Mouse (Mus musculus) liver, adult 2 months (tissue): Measurements from ENCODE around the gene Rfx7.

Source experiments
- CTCF ChIP-seq: fragments of 200-500 bp; IDR thresholded peaks from 2 replicates; pipeline ENCODE4 v1.5.1; 2011; ENCODE audit warnings: low read depth, low read length, control low read depth
- POLR2A ChIP-seq: fragments of 200-500 bp; IDR thresholded peaks from 2 replicates; pipeline ENCODE4 v1.6.1; 2011; ENCODE audit warnings: low read length, control low read depth; ENCODE audit not compliant: insufficient read depth; ENCODE audit errors: extremely low read depth

GRCm38 (mm10) chr9:72643651-72644417 lies 111.8 kb downstream of the Rfx7 start:
- TF ChIP-seq POLR2A: no peak
- TF ChIP-seq CTCF: no peak
